Mouse (Mus musculus) kidney, postnatal 4 days (tissue): ENCODE data around the gene Zfp646.
"Not testable (repeated sequence)": the region's sequence is repeated elsewhere in the genome, so short reads cannot be mapped to it uniquely, and the experiment has no call there.

Experiments used
- DNase-seq, 2 experiments: peaks; one replicate each; pipeline ENCODE4 v3.0.0; 2021; ENCODE audit warnings: mixed read lengths in 2 of 2

The Zfp646 gene

GRCm38 (mm10) chr7:127885951-127886350 is 9.9 kb downstream of the Zfp646 start:
- DNase-seq: peak; percentile 42 to 62

GRCm38 (mm10) chr7:127886551-127886950 is 10.5 kb downstream of the Zfp646 start:
- no peak for DNase-seq

GRCm38 (mm10) chr7:127887191-127887590 is 11.2 kb downstream of the Zfp646 start:
- DNase-seq: no peak

GRCm38 (mm10) chr7:127887781-127888180 is 11.8 kb downstream of the Zfp646 start:
- DNase-seq: no peak

- DNase-seq: no peak
Observed at GRCm38 (mm10) chr7:127888821-127889220, 12.8 kb downstream of the Zfp646 start.

GRCm38 (mm10) chr7:127890798-127891197 is 14.8 kb downstream of the Zfp646 start, which contains the start of gene Prss53:
TSS of gene Prss53 (minus strand) at chr7:127890970.
- peak; percentile 68 to 79 for DNase-seq

- no peak for DNase-seq
Observed at GRCm38 (mm10) chr7:127894480-127894879, 18.5 kb downstream of the Zfp646 start.

- peak; percentile 96 to 98 for DNase-seq
Observed at GRCm38 (mm10) chr7:127895442-127895841, 19.4 kb downstream of the Zfp646 start, which contains the start of the genes Gm21974 and Vkorc1. TSS of gene Gm21974 (minus strand) at chr7:127895454. TSS of gene Vkorc1 (minus strand) at chr7:127895617.

- not testable (repeated sequence) for DNase-seq
Observed at GRCm38 (mm10) chr7:127895891-127896290, 19.9 kb downstream of the Zfp646 start.

GRCm38 (mm10) chr7:127896384-127896783 is 20.4 kb downstream of the Zfp646 start:
- DNase-seq: peak; percentile 79 to 83

- no peak for DNase-seq
Observed at GRCm38 (mm10) chr7:127897542-127897941, 21.5 kb downstream of the Zfp646 start.

GRCm38 (mm10) chr7:127898179-127898956 is 22.3 kb downstream of the Zfp646 start:
- DNase-seq: peak; percentile 46 to 62

GRCm38 (mm10) chr7:127899997-127900396 is 24.0 kb downstream of the Zfp646 start:
- peak in 1 of 2 experiments; percentile 38 for DNase-seq

GRCm38 (mm10) chr7:127901772-127902171 is 25.8 kb downstream of the Zfp646 start:
- no peak for DNase-seq

- DNase-seq: peak; percentile 84 to 92
Observed at GRCm38 (mm10) chr7:127903971-127904796, 28.2 kb downstream of the Zfp646 start, which contains the start of gene Bckdk. TSS of gene Bckdk (plus strand) at chr7:127904082.

- no peak for DNase-seq
Observed at GRCm38 (mm10) chr7:127907939-127908338, 31.9 kb downstream of the Zfp646 start.

GRCm38 (mm10) chr7:127908656-127909055 is 32.6 kb downstream of the Zfp646 start:
- no peak for DNase-seq

- DNase-seq: peak; percentile 94 to 96
Observed at GRCm38 (mm10) chr7:127912190-127912871, 36.3 kb downstream of the Zfp646 start, which contains the start of gene Kat8. TSS of gene Kat8 (plus strand) at chr7:127912516.

- no peak for DNase-seq
Observed at GRCm38 (mm10) chr7:127912938-127913337, 36.9 kb downstream of the Zfp646 start.

GRCm38 (mm10) chr7:127915293-127915692 is 39.3 kb downstream of the Zfp646 start:
- no peak for DNase-seq

GRCm38 (mm10) chr7:127918203-127918602 is 42.2 kb downstream of the Zfp646 start:
- DNase-seq: peak; percentile 76 to 81

- DNase-seq: peak; percentile 65 to 72
Observed at GRCm38 (mm10) chr7:127919290-127919689, 43.3 kb downstream of the Zfp646 start.

GRCm38 (mm10) chr7:127921516-127921915 is 45.5 kb downstream of the Zfp646 start:
- peak; percentile 62 to 75 for DNase-seq
